Mouse (Mus musculus): ENCODE data around the gene Fam110a.

- TF ChIP-seq CTCF (IDR thresholded peaks at IDR 0.05) (no peak), EP300 (IDR thresholded peaks at IDR 0.05) (no peak)
Measured at GRCm38 (mm10) chr2:151944106-151944505, 35.9 kb downstream of the Fam110a start.
